Mouse (Mus musculus): Measurements from ENCODE around the gene Mrpl53. TPM values are rescaled to one million over a fixed set of nuclear protein-coding genes. Genes with fewer than 3 reads are reported as not detected.

Mrpl53 gene
- total and polyA plus RNA-seq, 3 experiments, result 17.5 to 51.2 (median 28.5) TPM

GRCm38 (mm10) chr6:83069488-83070246 lies 39.2 kb upstream of the Mrpl53 start:
- Histone ChIP-seq H3K4me3 (ENCODE audit: low read depth, low read length) (peak overlapping the region; percentile 23; the same call in 1 of the 2 replicates), H3K9me3 (replicated peaks) (peaks cover 33% of the 10 kb centered on the region), H3K36me3 (replicated peaks) (peaks cover 15% of the 10 kb centered on the region), H3K4me1 (ENCODE audit: insufficient read depth, low read depth, low read length) (no peaks in the 10 kb centered on the region), H3K27me3 (ENCODE audit: insufficient read depth, low read length) (peaks cover 44% of the 10 kb centered on the region)
- DNase-seq (ENCODE audit: low spot score) (no peak), ATAC-seq (ENCODE audit: extremely low read depth, insufficient number of reproducible peaks, low FRiP score, poor library complexity, severe bottlenecking) (no peak)
- TF ChIP-seq GATA2 (IDR thresholded peaks at IDR 0.05; ENCODE audit: borderline replicate concordance, low read depth, low read length) (no peak), CTCF (IDR thresholded peaks at IDR 0.05; ENCODE audit: low read depth, low read length) (no peak), TAL1 (conservative IDR thresholded peaks at IDR 0.05; ENCODE audit: low read depth, low read length) (no peak), GATA1 (IDR thresholded peaks at IDR 0.05; ENCODE audit: borderline replicate concordance, low read length) (no peak), POLR2AphosphoS5 (IDR thresholded peaks at IDR 0.05; ENCODE audit: insufficient replicate concordance, low read depth, low read length) (no peak)

DNA sequence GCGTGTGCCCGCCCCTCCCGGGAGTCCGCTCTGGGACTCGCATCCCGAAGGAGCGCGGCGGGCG lies 38.8 kb upstream of the Mrpl53 start, which contains the start of gene Tlx2:
Tlx2 (minus strand) TSS at position 47 of the 64 bp plus-strand sequence.
- Histone ChIP-seq H3K27me3 (ENCODE audit: insufficient read depth, low read length) (peaks cover 44% of the 10 kb centered on the region), H3K4me3 (ENCODE audit: low read depth, low read length) (peak within 1 kb of the TSS; percentile 23; the same call in 1 of the 2 replicates)
- no peak for ATAC-seq (ENCODE audit: extremely low read depth, insufficient number of reproducible peaks, low FRiP score, poor library complexity, severe bottlenecking)

GRCm38 (mm10) chr6:83070311-83071219 lies 38.3 kb upstream of the Mrpl53 start:
- Histone ChIP-seq H3K27me3 (ENCODE audit: insufficient read depth, low read length) (peaks cover 44% of the 10 kb centered on the region), H3K4me3 (ENCODE audit: low read depth, low read length) (peak overlapping the region; percentile 23; the same call in 1 of the 2 replicates), H3K36me3 (replicated peaks) (peaks cover 11% of the 10 kb centered on the region), H3K4me1 (ENCODE audit: insufficient read depth, low read depth, low read length) (no peaks in the 10 kb centered on the region; the same call in 1 of the 2 replicates), H3K9me3 (replicated peaks) (peaks cover 33% of the 10 kb centered on the region)
- TF ChIP-seq TAL1 (conservative IDR thresholded peaks at IDR 0.05; ENCODE audit: low read depth, low read length), result no peak
- DNase-seq (ENCODE audit: low spot score), result no peak
- ATAC-seq (ENCODE audit: extremely low read depth, insufficient number of reproducible peaks, low FRiP score, poor library complexity, severe bottlenecking), result no peak

More for the DNA sequence above, 38.8 kb upstream of the Mrpl53 start, which contains the start of gene Tlx2:
- no peak for TF ChIP-seq GATA2 (IDR thresholded peaks at IDR 0.05; ENCODE audit: borderline replicate concordance, low read depth, low read length)
- TF ChIP-seq TAL1 (conservative IDR thresholded peaks at IDR 0.05; ENCODE audit: low read depth, low read length), result no peak
- no peak for DNase-seq (ENCODE audit: low spot score)
- Histone ChIP-seq H3K4me1 (ENCODE audit: insufficient read depth, low read depth, low read length) (no peaks in the 10 kb centered on the region), H3K36me3 (replicated peaks) (peaks cover 13% of the 10 kb centered on the region), H3K9me3 (replicated peaks) (peaks cover 33% of the 10 kb centered on the region)

DNA sequence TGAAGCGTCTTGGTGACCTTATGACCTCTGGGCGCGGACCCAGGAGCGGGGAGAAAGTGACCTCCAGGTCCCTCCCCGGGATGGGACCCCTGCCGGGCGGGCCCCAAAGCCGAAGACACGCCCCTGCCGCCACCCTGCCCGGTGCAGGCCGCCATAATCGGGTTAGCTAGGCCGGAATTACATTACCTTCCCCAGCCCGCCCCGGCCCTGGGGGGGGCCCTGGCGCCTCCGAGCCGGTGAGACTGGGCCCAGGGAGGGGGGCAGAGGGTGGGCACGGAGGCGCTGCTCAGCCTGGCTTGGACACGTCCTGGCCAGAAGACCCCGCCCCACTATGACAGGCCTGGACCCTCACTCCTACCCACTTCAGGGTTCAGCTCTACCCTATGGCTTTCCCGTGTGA lies 37.6 kb upstream of the Mrpl53 start:
- H3K9me3 ChIP-seq (replicated peaks), result peaks cover 33% of the 10 kb centered on the region
- ATAC-seq (ENCODE audit: extremely low read depth, insufficient number of reproducible peaks, low FRiP score, poor library complexity, severe bottlenecking) (no peak), DNase-seq (ENCODE audit: low spot score) (no peak)
- H3K27me3 ChIP-seq (ENCODE audit: insufficient read depth, low read length), result peaks cover 44% of the 10 kb centered on the region
- peaks cover 7% of the 10 kb centered on the region for H3K36me3 ChIP-seq (replicated peaks)
- no peaks in the 10 kb centered on the region; the same call in 1 of the 2 replicates for H3K4me1 ChIP-seq (ENCODE audit: insufficient read depth, low read depth, low read length)
- TF ChIP-seq CTCF (IDR thresholded peaks at IDR 0.05; ENCODE audit: low read depth, low read length), result no peak
- TF ChIP-seq TAL1 (conservative IDR thresholded peaks at IDR 0.05; ENCODE audit: low read depth, low read length), result no peak
- TF ChIP-seq POLR2AphosphoS5 (IDR thresholded peaks at IDR 0.05; ENCODE audit: insufficient replicate concordance, low read depth, low read length), result no peak
- no peak for TF ChIP-seq GATA1 (IDR thresholded peaks at IDR 0.05; ENCODE audit: borderline replicate concordance, low read length)
- TF ChIP-seq GATA2 (IDR thresholded peaks at IDR 0.05; ENCODE audit: borderline replicate concordance, low read depth, low read length), result no peak
- H3K4me3 ChIP-seq (ENCODE audit: low read depth, low read length), result no peak overlapping the region; the same call in 1 of the 2 replicates

GRCm38 (mm10) chr6:83074979-83075378 lies 33.9 kb upstream of the Mrpl53 start:
- H3K27me3 ChIP-seq (ENCODE audit: insufficient read depth, low read length), result peaks cover 31% of the 10 kb centered on the region
- H3K4me1 ChIP-seq (ENCODE audit: insufficient read depth, low read depth, low read length), result peaks cover 23% of the 10 kb centered on the region
- H3K9me3 ChIP-seq (replicated peaks), result peaks cover 15% of the 10 kb centered on the region
- DNase-seq (ENCODE audit: low spot score), result no peak
- TF ChIP-seq CTCF (IDR thresholded peaks at IDR 0.05; ENCODE audit: low read depth, low read length) (no peak), GATA1 (IDR thresholded peaks at IDR 0.05; ENCODE audit: borderline replicate concordance, low read length) (no peak), GATA2 (IDR thresholded peaks at IDR 0.05; ENCODE audit: borderline replicate concordance, low read depth, low read length) (no peak)
- peaks cover 11% of the 10 kb centered on the region for H3K36me3 ChIP-seq (replicated peaks)
- ATAC-seq (ENCODE audit: extremely low read depth, insufficient number of reproducible peaks, low FRiP score, poor library complexity, severe bottlenecking), result no peak
- H3K4me3 ChIP-seq (ENCODE audit: low read depth, low read length), result no peak overlapping the region

DNA sequence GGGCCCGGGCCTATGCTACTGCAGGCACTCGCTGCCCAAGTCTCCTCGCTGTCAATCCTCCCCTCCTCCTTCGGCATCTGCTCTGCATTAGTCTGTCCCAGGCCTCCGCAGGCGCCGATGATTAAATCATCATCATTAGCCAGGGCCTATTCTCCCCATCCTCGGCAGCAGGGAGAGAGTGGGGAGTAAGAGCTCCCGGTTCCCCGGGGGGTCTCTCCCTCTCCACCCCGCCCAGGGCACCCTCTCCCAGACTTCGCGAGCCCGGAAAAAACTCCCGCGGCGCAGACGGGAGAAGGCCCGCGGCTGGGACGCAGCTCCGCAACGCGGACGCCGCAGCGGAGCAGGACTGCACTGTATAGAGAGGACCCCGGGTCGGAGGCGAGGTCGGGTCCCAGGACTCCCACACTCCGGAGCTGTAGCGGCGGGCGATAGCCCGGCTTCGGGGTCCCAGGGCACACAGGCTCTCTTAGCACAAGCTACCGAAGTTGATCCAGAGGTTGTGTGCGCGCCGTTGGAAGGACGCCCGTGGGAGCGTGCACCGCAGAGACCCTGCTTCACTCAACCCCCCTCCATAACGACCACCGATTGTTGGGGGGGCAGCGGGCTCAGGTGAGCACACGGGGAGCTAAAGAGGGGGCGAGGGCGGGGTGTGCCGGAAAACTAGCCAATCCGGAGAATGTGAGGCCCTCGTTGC lies 31.1 kb upstream of the Mrpl53 start, which contains the start of gene Pcgf1:
Pcgf1 (plus strand) TSS at position 240 of the 694 bp plus-strand sequence.
- Histone ChIP-seq H3K4me1 (ENCODE audit: insufficient read depth, low read depth, low read length) (peaks cover 26% of the 10 kb centered on the region), H3K4me3 (ENCODE audit: low read depth, low read length) (peak within 1 kb of the TSS; percentile 91), H3K36me3 (replicated peaks) (peaks cover 37% of the 10 kb centered on the region), H3K27me3 (ENCODE audit: insufficient read depth, low read length) (peaks cover 4% of the 10 kb centered on the region), H3K9me3 (replicated peaks) (no peaks in the 10 kb centered on the region)
- ATAC-seq (ENCODE audit: extremely low read depth, insufficient number of reproducible peaks, low FRiP score, poor library complexity, severe bottlenecking), result peak; percentile 89
- TF ChIP-seq POLR2AphosphoS5 (IDR thresholded peaks at IDR 0.05; ENCODE audit: insufficient replicate concordance, low read depth, low read length), result no peak
- no peak for TF ChIP-seq CTCF (IDR thresholded peaks at IDR 0.05; ENCODE audit: low read depth, low read length)
- no peak for TF ChIP-seq GATA1 (IDR thresholded peaks at IDR 0.05; ENCODE audit: borderline replicate concordance, low read length)
- TF ChIP-seq GATA2 (IDR thresholded peaks at IDR 0.05; ENCODE audit: borderline replicate concordance, low read depth, low read length), result no peak
- TF ChIP-seq TAL1 (conservative IDR thresholded peaks at IDR 0.05; ENCODE audit: low read depth, low read length), result no peak
- peak; percentile 58 for DNase-seq (ENCODE audit: low spot score)
